Mouse (Mus musculus) liver, embryonic 11.5 days (tissue): ENCODE measurements around the gene Brk1. TPM values are rescaled to one million over a fixed set of nuclear protein-coding genes. Genes with fewer than 3 reads are reported as not detected.

Experiments used
- ATAC-seq: fragments of 200-750 bp; cut with Nextera tagmentation; replicated peaks from 2 replicates; pipeline ENCODE4 v1.8.0; 2017; ENCODE audit warnings: moderate number of reproducible peaks, mild to moderate bottlenecking, moderate TSS enrichment, moderate library complexity; ENCODE audit not compliant: low FRiP score
- DNase-seq: peaks from one replicate; pipeline ENCODE4 v3.0.0-alpha.2; 2017; ENCODE audit warnings: low spot score
- H3K27ac ChIP-seq: fragments of 300-500 bp; sonication (generic); 2 replicates; pipeline ENCODE4 v1.5.1; 2014; ENCODE audit warnings: mild to moderate bottlenecking, low read depth, low read length, control low read depth
- H3K27me3 ChIP-seq: fragments of 300-500 bp; sonication (generic); replicated peaks from 2 replicates; pipeline ENCODE4 v1.6.1; 2014; ENCODE audit warnings: low read length, mixed read lengths; ENCODE audit not compliant: control insufficient read depth, insufficient read depth
- H3K36me3 ChIP-seq: fragments of 300-500 bp; sonication (generic); 2 replicates; pipeline ENCODE4 v1.6.1; 2014; ENCODE audit warnings: mild to moderate bottlenecking, low read length, moderate library complexity, mixed read lengths; ENCODE audit not compliant: control insufficient read depth, insufficient read depth
- H3K4me1 ChIP-seq: fragments of 300-500 bp; sonication (generic); replicated peaks from 2 replicates; pipeline ENCODE4 v1.6.1; 2014; ENCODE audit warnings: low read length, mixed read lengths; ENCODE audit not compliant: control insufficient read depth, insufficient read depth
- H3K4me2 ChIP-seq: fragments of 300-500 bp; sonication (generic); 2 replicates; pipeline ENCODE4 v1.6.1; 2014; ENCODE audit warnings: mild to moderate bottlenecking, control low read depth, moderate library complexity
- H3K4me3 ChIP-seq: fragments of 300-500 bp; sonication (generic); 2 replicates; pipeline ENCODE4 v1.5.1; 2014; ENCODE audit warnings: low read depth, low read length, control low read depth
- H3K9ac ChIP-seq: fragments of 300-500 bp; sonication (generic); 2 replicates; pipeline ENCODE4 v1.6.1; 2014; ENCODE audit warnings: low read depth, low read length, control low read depth
- H3K9me3 ChIP-seq: fragments of 300-500 bp; sonication (generic); 2 replicates; pipeline ENCODE4 v1.6.1; 2016; ENCODE audit warnings: low read length, inconsistent platforms, mixed read lengths; ENCODE audit not compliant: control insufficient read depth
- WGBS: fragments of 180-500 bp; shearing (Covaris S2); extraction: QIAGEN DNeasy Blood & Tissue Kit; methylation state at CpG from one replicate; pipeline ENCODE4 v1.1.7; 2014; 5-methylcytosine and 5-hydroxymethylcytosine counted together
- polyA plus RNA-seq: library from polyadenylated mRNA; unstranded; fragments of >200 nt; fragmentation: Nextera tagmentation; extraction: Ambion mirVana; gene quantifications from 2 replicates; pipeline ENCODE4 v1.2.1, GENCODE M21; 2014

Gene Brk1
- polyA plus RNA-seq, 1 experiment from 2014 or later = 173 TPM

DNA sequence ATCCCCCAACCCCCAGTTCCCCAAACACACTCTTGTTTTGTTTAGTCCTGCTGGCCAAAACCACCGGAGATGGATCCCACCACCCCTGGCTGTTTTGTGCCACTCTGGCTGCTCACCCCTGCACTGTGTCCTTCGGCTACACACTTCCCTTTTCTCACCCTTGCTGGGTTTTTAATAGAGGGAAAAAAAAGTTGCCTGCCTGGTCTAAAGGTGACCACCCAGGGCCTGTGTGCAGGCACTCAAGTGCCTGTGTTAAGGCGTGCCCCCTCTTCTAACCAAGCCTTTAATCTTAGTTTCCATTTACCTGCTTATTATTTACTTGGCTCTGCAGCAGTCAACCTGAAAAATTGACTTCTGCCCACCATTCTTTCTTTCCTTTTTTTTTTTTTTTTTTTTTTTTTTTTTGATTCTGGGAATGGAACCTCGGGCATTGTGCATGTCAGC lies 45.6 kb downstream of the Brk1 start:
- WGBS = 66% methylated on average over 4 of the region's 4 CpGs
- DNase-seq (no peak), ATAC-seq (no peak)
- Histone ChIP-seq H3K4me1 (peaks cover 11% of the 10 kb centered on the region), H3K4me2 (no peak overlapping the region), H3K36me3 (no peaks in the 10 kb centered on the region), H3K4me3 (no peak overlapping the region), H3K9ac (no peak overlapping the region), H3K27me3 (no peaks in the 10 kb centered on the region), H3K9me3 (no peaks in the 10 kb centered on the region), H3K27ac (no peak overlapping the region)

DNA sequence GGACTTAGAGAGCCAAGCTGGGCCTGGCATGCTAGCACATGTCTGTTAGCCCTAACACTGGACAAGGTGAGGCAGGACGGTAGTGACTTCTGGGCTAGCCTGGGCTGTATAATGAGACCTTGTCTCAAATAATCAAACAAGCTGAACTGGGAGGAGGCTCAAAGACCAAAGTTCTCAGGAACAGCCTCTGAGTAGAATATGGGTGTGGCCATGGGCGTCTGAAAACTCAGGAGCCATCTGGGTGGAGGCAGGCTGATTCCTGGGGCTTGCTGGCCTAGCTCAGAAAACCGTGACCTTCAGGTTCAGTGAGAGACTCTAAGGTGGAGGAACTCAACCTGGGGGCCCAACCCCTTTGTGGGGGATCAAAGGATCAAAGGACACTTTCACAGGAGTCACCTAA lies 47.1 kb downstream of the Brk1 start:
- H3K9me3 ChIP-seq = no peaks in the 10 kb centered on the region
- no peak for DNase-seq
- H3K36me3 ChIP-seq = no peaks in the 10 kb centered on the region
- no peak overlapping the region for H3K9ac ChIP-seq
- ATAC-seq = peak; percentile 67
- no peaks in the 10 kb centered on the region for H3K27me3 ChIP-seq
- H3K4me1 ChIP-seq = peaks cover 11% of the 10 kb centered on the region
- 54% methylated on average over 3 of the region's 3 CpGs for WGBS
- no peak overlapping the region for H3K27ac ChIP-seq
- H3K4me3 ChIP-seq = no peak overlapping the region
- H3K4me2 ChIP-seq = no peak overlapping the region

DNA sequence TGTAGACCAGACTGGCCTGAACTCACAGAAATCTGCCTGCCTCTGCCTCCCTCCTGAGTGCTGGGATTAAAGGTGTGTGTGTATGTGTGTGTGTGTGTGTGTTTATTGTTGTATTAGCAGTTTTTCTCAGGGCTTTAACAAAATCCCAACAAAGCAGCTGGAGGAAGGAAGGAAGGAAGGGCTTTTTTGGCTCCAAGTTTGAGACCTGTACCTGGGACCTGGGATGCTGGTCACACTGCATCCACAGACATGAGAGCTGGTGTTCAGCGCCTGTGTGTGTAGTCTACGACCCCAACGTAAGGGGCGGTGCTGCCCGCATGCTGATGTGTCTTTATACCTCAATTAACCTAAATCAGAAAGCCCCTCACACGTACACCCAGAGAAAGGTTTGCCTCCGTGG lies 49.0 kb downstream of the Brk1 start:
- H3K27ac ChIP-seq = no peak overlapping the region
- H3K9ac ChIP-seq = no peak overlapping the region
- no peak overlapping the region for H3K4me2 ChIP-seq
- peaks cover 11% of the 10 kb centered on the region for H3K4me1 ChIP-seq
- no peaks in the 10 kb centered on the region for H3K36me3 ChIP-seq
- H3K4me3 ChIP-seq = no peak overlapping the region
- ATAC-seq (no peak), DNase-seq (no peak)
- WGBS = 86% methylated on average over 7 of the region's 7 CpGs
- no peaks in the 10 kb centered on the region for H3K27me3 ChIP-seq
- H3K9me3 ChIP-seq = no peaks in the 10 kb centered on the region

DNA sequence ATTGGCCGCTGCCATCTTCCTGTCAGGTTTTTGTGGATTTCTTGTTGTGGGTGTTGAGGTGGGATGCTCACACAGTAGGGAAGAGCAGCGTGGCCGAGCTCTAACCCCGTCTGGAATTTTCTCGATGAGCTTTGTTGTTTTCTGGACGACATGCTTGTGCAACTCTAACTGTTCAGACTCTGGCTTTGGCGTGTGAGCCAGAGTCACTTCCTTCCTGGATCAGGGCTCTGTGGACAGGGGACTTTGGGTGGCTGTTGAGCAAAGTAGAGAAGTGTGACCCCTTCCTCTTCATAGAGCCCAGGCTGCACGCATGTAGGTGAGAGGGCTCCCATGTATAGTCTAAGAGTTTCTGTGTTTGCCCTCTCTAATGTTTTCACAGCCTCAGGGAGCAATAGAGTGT lies 49.5 kb downstream of the Brk1 start:
- H3K4me1 ChIP-seq = peaks cover 6% of the 10 kb centered on the region
- H3K9me3 ChIP-seq = no peaks in the 10 kb centered on the region
- H3K4me2 ChIP-seq = no peak overlapping the region
- no peaks in the 10 kb centered on the region for H3K27me3 ChIP-seq
- no peak overlapping the region for H3K27ac ChIP-seq
- WGBS = 51% methylated on average over 8 of the region's 8 CpGs
- DNase-seq (no peak), ATAC-seq (no peak)
- no peak overlapping the region for H3K4me3 ChIP-seq
- H3K36me3 ChIP-seq = no peaks in the 10 kb centered on the region
- H3K9ac ChIP-seq = no peak overlapping the region

DNA sequence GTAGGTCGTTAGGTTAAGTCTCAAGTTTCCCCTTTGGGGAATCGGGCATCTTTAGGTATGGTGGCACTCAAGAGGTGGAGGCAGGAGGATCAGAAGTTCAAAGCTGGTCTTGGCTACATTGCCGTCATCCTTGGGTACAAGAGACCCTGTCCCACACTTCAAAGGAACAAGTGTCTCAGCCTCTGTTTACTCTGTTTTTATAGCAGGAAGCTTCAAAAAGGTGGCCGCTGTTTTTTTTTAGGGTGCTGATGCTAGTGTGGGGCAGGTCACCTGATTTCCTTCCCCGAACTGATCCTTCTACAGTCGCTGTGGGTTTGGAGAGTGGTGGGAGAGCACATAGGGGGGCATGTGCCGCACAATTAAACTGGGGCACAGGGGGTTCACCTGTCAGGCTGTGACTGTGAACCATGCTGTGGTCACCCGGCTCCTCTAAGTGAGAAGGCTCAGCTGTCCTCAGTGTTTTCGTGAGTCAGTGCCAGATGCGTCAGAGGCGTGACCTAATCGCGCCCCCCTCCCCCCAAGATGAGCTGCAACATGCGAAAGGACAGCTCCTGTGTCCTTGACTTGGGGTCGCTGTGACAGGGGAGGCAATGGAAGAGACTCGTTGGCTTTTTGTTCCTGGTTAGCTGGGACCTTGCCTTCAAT lies 50.3 kb downstream of the Brk1 start:
- H3K9me3 ChIP-seq = no peaks in the 10 kb centered on the region
- WGBS = 65% methylated on average over 16 of the region's 16 CpGs
- no peak overlapping the region for H3K9ac ChIP-seq
- H3K4me2 ChIP-seq = no peak overlapping the region
- no peaks in the 10 kb centered on the region for H3K36me3 ChIP-seq
- ATAC-seq (no peak), DNase-seq (no peak)
- H3K4me1 ChIP-seq = peaks cover 6% of the 10 kb centered on the region
- no peaks in the 10 kb centered on the region for H3K27me3 ChIP-seq
- H3K4me3 ChIP-seq = no peak overlapping the region
- no peak overlapping the region for H3K27ac ChIP-seq

DNA sequence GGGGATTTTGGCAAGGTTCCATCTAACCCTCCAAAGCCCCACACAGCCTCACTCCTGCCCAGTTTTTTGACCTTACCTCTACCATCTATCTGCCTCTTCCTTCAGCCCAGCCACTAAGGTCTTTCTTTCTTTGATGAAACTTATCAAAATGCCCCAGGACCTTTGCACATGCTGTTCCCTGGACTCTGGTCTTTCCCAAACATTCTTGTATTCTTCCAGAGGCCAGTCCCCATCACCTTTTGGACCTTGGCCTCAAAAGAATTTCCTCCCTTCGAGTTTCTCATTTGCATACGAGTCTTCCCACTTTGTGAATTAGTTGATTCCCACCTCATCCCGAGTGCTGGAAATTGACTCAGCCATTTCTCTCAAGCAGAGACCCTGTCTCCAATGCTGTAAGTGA lies 50.9 kb downstream of the Brk1 start:
- H3K4me1 ChIP-seq = peaks cover 8% of the 10 kb centered on the region
- WGBS = 88% methylated on average over 3 of the region's 3 CpGs

DNA sequence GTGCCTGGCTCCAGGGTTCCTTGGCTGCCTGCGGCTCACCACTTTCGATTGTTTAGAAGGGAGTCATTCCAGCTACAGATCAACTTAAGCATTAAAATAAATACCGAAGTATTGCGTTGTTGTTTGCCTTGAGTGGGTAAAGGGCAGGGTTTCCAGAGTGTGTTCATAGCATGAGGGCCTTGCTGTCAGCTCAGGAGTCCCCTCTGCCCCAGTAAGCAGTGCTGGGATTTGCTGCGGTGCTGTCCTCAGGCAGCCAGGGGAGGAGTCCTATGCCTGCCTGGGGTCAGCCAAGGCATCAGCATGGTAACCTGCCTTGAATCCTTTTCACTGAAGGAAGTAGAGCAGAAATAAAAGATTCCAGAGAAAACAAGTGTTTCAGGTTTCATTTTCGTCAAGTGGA lies 52.3 kb downstream of the Brk1 start:
- Histone ChIP-seq H3K36me3 (no peaks in the 10 kb centered on the region), H3K4me1 (peaks cover 12% of the 10 kb centered on the region), H3K4me3 (no peak overlapping the region), H3K9ac (no peak overlapping the region), H3K4me2 (no peak overlapping the region), H3K9me3 (no peaks in the 10 kb centered on the region), H3K27ac (no peak overlapping the region), H3K27me3 (no peaks in the 10 kb centered on the region)
- ATAC-seq (no peak), DNase-seq (no peak)
- WGBS = 82% methylated on average over 6 of the region's 6 CpGs

More for the DNA sequence above, 50.9 kb downstream of the Brk1 start:
- DNase-seq (no peak), ATAC-seq (no peak)
- Histone ChIP-seq H3K4me2 (no peak overlapping the region), H3K27me3 (no peaks in the 10 kb centered on the region), H3K9me3 (no peaks in the 10 kb centered on the region), H3K9ac (no peak overlapping the region), H3K36me3 (no peaks in the 10 kb centered on the region), H3K27ac (no peak overlapping the region), H3K4me3 (no peak overlapping the region)

DNA sequence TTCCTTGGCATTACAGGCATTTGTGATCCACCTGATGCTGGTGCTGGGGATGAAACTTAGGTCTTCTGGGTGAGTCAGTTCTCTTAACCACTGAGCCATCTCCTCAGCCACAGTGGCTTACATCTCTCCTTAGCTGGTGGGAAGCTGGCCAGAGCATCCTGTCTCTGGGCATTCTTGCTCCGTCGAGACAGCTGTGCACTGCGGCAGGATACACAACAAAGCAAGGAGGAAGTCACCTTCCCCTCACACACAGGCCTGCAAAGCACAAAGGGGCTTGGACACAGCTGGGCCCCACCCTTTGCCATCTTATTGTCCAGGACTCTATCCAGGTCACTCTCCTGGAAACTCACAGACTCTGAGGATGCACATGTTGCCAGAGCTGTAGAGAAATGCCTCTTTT lies 53.7 kb downstream of the Brk1 start:
- H3K27me3 ChIP-seq = no peaks in the 10 kb centered on the region
- no peak overlapping the region for H3K27ac ChIP-seq
- H3K9me3 ChIP-seq = peaks cover 3% of the 10 kb centered on the region; the same call in 1 of the 2 replicates
- no peak overlapping the region for H3K4me2 ChIP-seq
- no peaks in the 10 kb centered on the region for H3K36me3 ChIP-seq
- no peak overlapping the region for H3K4me3 ChIP-seq
- no peak overlapping the region for H3K9ac ChIP-seq
- DNase-seq (no peak), ATAC-seq (no peak)
- WGBS = 57% methylated on average over 3 of the region's 3 CpGs
- H3K4me1 ChIP-seq = peaks cover 12% of the 10 kb centered on the region

DNA sequence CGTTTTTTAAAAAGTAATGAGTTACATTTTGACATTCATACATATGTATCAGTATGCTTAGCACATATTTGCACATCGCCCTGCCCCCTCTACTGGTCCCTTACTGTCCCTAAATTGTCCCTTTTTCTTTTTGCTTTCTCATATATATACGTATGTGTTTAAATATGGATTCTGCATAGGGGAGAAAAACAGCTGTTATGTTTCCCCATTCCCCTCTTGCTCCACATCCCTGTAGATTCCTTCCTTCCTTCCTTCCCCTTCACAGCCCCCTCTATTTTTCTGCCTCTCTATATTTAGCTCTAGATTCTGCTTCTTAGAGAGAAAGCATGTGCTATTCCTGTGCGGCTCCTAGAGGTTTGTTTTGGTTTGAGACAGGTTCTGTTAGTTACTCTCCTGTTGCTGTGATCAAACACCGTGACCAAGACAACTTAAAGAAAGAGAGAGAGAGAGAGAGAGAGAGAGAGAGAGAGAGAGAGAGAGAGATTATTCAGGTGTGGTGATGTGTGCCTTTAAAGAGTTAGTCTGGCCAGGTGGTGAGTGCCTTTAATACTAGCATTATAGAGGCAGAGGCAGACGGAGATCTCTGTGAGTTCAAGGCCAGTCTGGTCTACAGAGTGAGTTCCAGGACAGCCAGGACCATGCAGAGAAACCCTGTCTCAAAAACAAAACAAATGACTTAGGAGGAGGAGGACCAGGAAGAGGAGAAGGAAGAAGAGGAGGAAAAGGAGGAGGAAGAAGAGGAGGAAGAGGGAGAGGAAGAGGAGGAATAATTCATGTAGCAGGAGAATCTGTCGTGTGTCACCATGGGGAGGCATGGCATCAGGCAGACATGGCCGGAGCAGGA lies 55.3 kb downstream of the Brk1 start:
- H3K9me3 ChIP-seq = peaks cover 3% of the 10 kb centered on the region; the same call in 1 of the 2 replicates
- no peak overlapping the region for H3K4me2 ChIP-seq
- H3K27ac ChIP-seq = no peak overlapping the region
- DNase-seq (no peak), ATAC-seq (no peak)
- H3K4me1 ChIP-seq = peaks cover 12% of the 10 kb centered on the region
- no peaks in the 10 kb centered on the region for H3K36me3 ChIP-seq
- WGBS = 72% methylated on average over 8 of the region's 8 CpGs
- H3K4me3 ChIP-seq = no peak overlapping the region
- no peak overlapping the region for H3K9ac ChIP-seq
- H3K27me3 ChIP-seq = no peaks in the 10 kb centered on the region
